Mouse (Mus musculus) thymus, adult 2 months (tissue): ENCODE data around the gene Atp2a2.

Experiments
- CTCF ChIP-seq: fragments of 200-500 bp; IDR thresholded peaks from 2 replicates; pipeline ENCODE4 v1.5.1; 2012; ENCODE audit warnings: mild to moderate bottlenecking, control low read depth, low read length, moderate library complexity, borderline replicate concordance; ENCODE audit not compliant: control insufficient read depth, poor library complexity, insufficient read depth; ENCODE audit errors: extremely low read depth
- POLR2A ChIP-seq: fragments of 200-500 bp; IDR thresholded peaks from 2 replicates; pipeline ENCODE4 v1.6.1; 2012; ENCODE audit warnings: mild to moderate bottlenecking, low read length, control low read depth, moderate library complexity; ENCODE audit not compliant: control insufficient read depth, poor library complexity, insufficient read depth; ENCODE audit errors: extremely low read depth

- TF ChIP-seq CTCF = no peak
- no peak for TF ChIP-seq POLR2A
These were observed 70.8 kb downstream of the Atp2a2 start for GRCm38 (mm10) chr5:122431221-122431620.
